Mouse (Mus musculus) liver, postnatal 0 days (tissue): ENCODE results near the gene Zfp418.
A peak's percentile ranks its signal among the peaks of the same experiment; 100 is the strongest.

Experiments used
- CTCF ChIP-seq: sonication (generic); IDR thresholded peaks from 2 replicates; pipeline ENCODE4 v1.5.1; 2016; ENCODE audit warnings: antibody characterized with exemption, low read depth
- EP300 ChIP-seq: IDR thresholded peaks from 2 replicates; pipeline ENCODE4 v1.6.1; 2016; ENCODE audit warnings: antibody characterized with exemption, low read depth, mild to moderate bottlenecking

DNA sequence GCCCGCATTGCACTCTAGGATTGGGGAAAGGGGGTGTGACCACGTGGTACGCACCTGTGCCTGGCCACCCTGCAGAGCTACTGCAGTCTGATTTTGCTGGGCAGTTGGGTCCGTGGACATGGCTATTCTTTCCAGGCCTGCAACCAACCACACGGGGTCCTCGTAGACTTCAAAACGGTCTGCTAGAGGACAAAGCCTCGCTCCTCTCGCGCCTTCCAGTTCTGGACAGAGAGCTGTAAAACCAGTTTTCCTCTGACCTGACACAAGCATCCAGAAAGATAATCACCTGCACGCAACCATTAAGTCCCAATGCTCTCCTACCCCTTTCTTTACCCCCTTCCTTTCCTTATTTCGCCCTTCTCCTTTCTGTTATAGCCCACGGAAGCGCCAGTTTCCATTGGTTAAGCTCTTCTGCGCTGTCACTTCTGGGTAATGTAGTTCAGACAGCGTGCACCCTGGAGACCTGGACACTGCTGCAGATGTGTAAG lies 34.7 kb upstream of the Zfp418 start, which contains the start of gene Zfp773:
- TF ChIP-seq CTCF: peak; percentile 52
- TF ChIP-seq EP300: no peak
